Mouse (Mus musculus) cerebellum, adult 9-10 months (tissue): Measurements from ENCODE around the gene Afmid.
"Not testable (repeated sequence)": the region's sequence is repeated elsewhere in the genome, so short reads cannot be mapped to it uniquely, and the experiment has no call there.

ENCODE experiments used
- DNase-seq: peaks from one replicate; pipeline ENCODE4 v3.0.0; 2022

Gene Afmid

GRCm38 (mm10) chr11:117826916-117827315, 1.2 kb downstream of the Afmid start:
- DNase-seq, result no peak

- DNase-seq, result no peak
Observed at GRCm38 (mm10) chr11:117827386-117827785, 1.7 kb downstream of the Afmid start.

GRCm38 (mm10) chr11:117828149-117828887, 2.6 kb downstream of the Afmid start:
- DNase-seq, result no peak

GRCm38 (mm10) chr11:117828888-117829604, 3.3 kb downstream of the Afmid start:
- no peak for DNase-seq

GRCm38 (mm10) chr11:117829671-117830215, 4.0 kb downstream of the Afmid start:
- no peak for DNase-seq

- no peak for DNase-seq
Observed at GRCm38 (mm10) chr11:117830401-117830800, 4.7 kb downstream of the Afmid start.

- DNase-seq, result peak; percentile 50
Observed at GRCm38 (mm10) chr11:117832086-117832969, 6.6 kb downstream of the Afmid start.

GRCm38 (mm10) chr11:117833509-117833908, 7.8 kb downstream of the Afmid start:
- not testable (repeated sequence) for DNase-seq

GRCm38 (mm10) chr11:117834086-117834485, 8.4 kb downstream of the Afmid start:
- no peak for DNase-seq

GRCm38 (mm10) chr11:117836306-117836705, 10.6 kb downstream of the Afmid start:
- no peak for DNase-seq

- no peak for DNase-seq
Observed at GRCm38 (mm10) chr11:117838572-117838971, 12.8 kb downstream of the Afmid start.

- DNase-seq, result no peak
Observed at GRCm38 (mm10) chr11:117839021-117839420, 13.3 kb downstream of the Afmid start.

- no peak for DNase-seq
Observed at GRCm38 (mm10) chr11:117840910-117841309, 15.2 kb downstream of the Afmid start.

- no peak for DNase-seq
Observed at GRCm38 (mm10) chr11:117843434-117843833, 17.7 kb downstream of the Afmid start.

GRCm38 (mm10) chr11:117844997-117845396, 19.3 kb downstream of the Afmid start:
- DNase-seq, result no peak

- no peak for DNase-seq
Observed at GRCm38 (mm10) chr11:117845651-117846050, 19.9 kb downstream of the Afmid start.

- no peak for DNase-seq
Observed at GRCm38 (mm10) chr11:117846640-117847039, 20.9 kb downstream of the Afmid start.

- DNase-seq, result no peak
Observed at GRCm38 (mm10) chr11:117847593-117848215, 22.0 kb downstream of the Afmid start.

GRCm38 (mm10) chr11:117848271-117848984, 22.7 kb downstream of the Afmid start:
- DNase-seq, result peak; percentile 38

- DNase-seq, result peak; percentile 94
Observed at GRCm38 (mm10) chr11:117848985-117849671, 23.4 kb downstream of the Afmid start, which contains the start of gene Birc5. TSS of gene Birc5 (plus strand) at chr11:117849251.

- no peak for DNase-seq
Observed at GRCm38 (mm10) chr11:117852875-117853274, 27.2 kb downstream of the Afmid start.
